Mouse (Mus musculus): Measurements from ENCODE around the gene Gpr160.
"Not testable (repeated sequence)": the region's sequence is repeated elsewhere in the genome, so short reads cannot be mapped to it uniquely, and the experiment has no call there.

Gene Gpr160

DNA sequence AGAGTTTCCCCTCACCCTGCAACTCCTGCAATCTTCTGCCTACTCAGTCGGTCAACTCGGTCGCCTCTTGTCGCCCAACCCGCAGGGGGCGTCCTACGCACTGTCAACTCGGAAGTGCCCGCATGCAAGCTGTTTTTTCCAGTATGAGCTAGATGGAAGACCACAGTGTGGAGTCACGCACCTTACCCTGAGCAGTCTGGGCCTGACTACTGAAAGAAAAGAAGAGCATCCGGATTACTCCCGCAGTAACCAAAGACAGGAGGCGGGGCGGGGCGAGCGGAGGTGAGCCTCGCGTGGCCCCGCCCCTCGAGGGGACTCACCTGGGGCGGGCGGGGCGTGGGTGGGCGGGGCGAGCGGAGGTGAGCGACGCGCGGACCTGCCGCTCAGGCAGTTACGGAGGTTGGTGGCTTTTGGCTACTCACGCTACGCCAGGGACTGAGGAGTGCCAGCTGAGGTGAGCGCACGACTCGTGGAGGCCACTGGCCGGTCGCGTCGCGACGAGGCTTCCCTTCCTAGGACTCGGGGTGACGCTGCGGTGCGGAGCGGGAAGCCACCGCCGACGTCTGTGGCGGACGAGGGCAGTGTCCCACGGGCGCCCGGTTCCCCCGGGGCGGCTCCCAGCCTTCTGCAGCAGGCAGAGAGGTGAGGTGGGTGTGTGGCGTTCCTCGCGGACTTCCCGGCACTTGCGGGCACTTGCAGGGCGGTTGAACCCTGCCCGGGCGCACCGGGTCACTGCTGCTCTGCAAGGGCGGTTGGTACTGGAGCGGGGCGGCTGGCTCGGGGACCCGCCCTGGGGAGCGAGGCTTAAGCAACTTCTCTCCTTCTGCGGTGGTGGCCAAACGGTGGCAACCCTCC is at the start of gene Gpr160:
Gene Gpr160 (plus strand): TSS at position 347 of the 855 bp plus-strand sequence.
- DNase-seq (ENCODE audit: low read depth, low spot score) = peak; percentile 65

DNA sequence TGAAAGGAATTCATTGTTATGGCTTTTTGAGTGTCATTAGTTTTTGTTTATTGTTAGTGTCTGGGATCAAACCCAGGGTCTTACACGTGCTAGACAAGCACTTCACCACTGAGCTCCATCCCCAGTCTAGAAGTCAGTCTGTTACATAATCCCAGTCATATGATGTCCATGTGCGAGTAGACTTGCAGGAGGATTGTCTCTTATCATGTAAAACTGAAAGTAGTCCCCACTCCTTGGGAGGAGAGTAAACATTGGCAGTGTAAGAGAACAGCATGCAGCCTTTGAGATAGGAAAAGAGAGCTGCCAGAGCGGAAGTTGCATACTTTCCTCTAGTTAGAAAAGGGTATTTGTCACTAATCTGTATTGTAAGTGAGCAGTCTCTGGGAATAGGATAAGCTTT is 42.9 kb upstream of the Gpr160 start:
- DNase-seq (ENCODE audit: low read depth, low spot score) = no peak

DNA sequence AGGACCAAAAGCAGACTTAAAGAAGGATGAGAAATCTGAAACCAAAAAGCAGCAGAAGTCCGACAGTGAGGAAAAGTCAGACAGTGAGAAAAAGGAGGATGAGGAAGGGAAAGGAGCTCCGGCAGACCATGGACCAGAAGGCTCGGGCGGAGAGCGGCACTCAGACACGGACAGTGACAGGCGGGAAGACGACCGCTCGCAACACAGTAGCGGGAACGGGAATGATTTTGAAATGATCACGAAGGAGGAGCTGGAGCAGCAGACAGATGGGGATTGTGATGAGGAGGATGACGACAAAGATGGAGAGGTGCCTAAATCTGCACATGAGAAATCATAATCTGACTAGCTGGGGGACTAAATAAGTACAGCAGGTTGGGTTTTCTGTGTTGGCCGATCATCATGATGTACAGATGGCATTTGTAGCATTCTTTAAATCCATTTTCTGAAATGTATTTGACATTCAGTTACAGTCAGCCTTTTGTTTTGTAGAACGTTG is 37.1 kb upstream of the Gpr160 start:
- no peak for DNase-seq (ENCODE audit: low read depth, low spot score)

GRCm38 (mm10) chr3:30822163-30822562 is 33.6 kb upstream of the Gpr160 start:
- DNase-seq (ENCODE audit: low read depth, low spot score) = no peak

GRCm38 (mm10) chr3:30826069-30826468 is 29.7 kb upstream of the Gpr160 start:
- DNase-seq (ENCODE audit: low read depth, low spot score) = no peak

DNA sequence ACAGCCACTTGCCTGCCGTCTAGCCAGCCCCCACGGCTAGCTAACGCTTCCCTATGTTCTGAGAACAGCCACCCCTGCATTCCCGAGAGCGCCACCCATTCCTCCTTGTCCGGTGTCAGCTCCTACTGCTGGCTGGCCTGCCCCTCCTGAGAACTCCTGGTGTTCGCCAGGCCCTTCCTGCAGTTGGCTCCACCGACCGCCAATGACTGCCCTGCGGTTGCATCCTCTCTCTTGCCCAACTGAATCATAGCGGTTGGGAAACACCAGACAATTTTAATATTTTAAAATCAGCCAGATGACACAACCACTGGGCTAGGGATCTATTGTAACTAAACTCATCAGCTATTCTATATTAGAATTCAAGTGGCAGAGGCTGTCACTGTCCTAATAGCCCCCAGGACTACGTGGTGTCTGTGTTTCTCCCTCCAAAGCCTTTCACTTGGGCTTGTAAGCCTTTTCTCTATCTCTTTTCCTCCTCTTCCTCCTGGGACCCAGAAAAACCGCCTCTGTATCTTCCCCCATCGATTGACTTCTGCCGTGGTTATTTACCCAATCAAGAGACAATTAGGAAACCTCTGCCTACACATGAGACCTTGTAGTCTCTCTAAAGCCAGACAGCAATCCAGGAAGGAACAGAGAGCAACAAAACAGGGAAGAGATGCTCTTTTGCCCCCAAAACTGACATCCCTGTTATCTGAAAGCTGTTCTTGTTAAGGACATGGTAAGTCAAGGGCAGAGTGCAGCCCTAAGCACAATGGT is 23.7 kb upstream of the Gpr160 start:
- no peak for DNase-seq (ENCODE audit: low read depth, low spot score)

DNA sequence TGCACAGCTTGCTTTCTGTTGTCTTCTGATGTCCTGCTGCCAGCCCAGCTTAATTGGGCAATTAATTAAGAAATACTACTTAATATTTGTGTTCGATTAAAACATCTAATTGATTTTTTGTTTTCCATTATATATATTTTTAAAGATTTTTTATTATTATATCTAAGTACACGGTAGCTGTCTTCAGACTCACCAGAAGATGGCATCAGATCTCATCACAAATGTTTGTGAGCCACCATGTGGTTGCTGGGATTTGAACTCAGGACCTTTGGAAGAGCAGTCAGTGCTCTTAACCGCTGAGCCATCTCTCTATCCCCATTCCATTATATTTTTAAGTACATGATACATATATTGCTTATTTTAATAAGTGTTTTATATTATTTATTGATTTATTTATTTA is 22.5 kb upstream of the Gpr160 start:
- DNase-seq (ENCODE audit: low read depth, low spot score) = no peak

DNA sequence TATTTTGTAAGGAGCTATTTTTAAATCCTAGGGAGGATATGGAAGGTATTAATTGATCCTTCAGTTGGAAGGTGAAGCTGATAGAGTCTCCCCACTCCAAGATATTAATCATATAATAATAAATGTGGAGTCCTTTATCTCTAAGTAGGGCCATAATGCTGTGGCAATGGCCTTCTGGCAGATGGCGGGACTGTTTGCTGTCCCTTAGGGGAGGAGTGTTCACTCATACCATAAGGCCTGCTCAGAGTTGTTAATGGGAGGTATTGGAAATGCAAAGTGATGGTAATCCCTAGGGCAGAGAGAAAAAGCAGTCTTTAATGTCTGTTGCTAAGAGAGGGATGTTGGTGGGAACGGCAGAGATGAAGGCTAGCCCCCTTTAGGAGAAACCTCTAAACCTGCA is 10.0 kb upstream of the Gpr160 start:
- peak; percentile 11 for DNase-seq (ENCODE audit: low read depth, low spot score)

GRCm38 (mm10) chr3:30847413-30847812 is 8.3 kb upstream of the Gpr160 start:
- no peak for DNase-seq (ENCODE audit: low read depth, low spot score)

GRCm38 (mm10) chr3:30851422-30851821 is 4.3 kb upstream of the Gpr160 start:
- no peak for DNase-seq (ENCODE audit: low read depth, low spot score)

GRCm38 (mm10) chr3:30853596-30853995 is 2.2 kb upstream of the Gpr160 start:
- DNase-seq (ENCODE audit: low read depth, low spot score) = no peak

DNA sequence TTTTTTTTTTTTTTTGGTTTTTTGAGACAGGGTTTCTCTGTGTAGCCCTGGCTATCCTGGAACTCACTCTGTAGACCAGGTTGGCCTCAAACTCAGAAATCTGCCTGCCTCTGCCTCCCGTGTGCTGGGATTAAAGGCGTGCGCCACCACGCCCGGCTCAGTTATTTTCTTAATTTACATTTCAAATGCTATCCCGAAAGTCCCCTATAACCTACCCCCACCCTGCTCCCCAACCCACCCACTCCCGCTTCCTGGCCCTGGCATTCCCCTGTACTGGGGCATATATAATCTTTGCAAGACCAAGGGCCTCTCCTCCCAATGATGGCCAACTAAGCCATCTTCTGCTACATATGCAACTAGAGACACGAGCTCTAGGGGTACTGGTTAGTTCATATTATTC is 3.8 kb downstream of the Gpr160 start:
- DNase-seq (ENCODE audit: low read depth, low spot score) = not testable (repeated sequence)

GRCm38 (mm10) chr3:30860705-30861104 is 5.0 kb downstream of the Gpr160 start:
- DNase-seq (ENCODE audit: low read depth, low spot score) = no peak

- DNase-seq (ENCODE audit: low read depth, low spot score) = no peak
These were observed 8.1 kb downstream of the Gpr160 start for GRCm38 (mm10) chr3:30863712-30864435.

DNA sequence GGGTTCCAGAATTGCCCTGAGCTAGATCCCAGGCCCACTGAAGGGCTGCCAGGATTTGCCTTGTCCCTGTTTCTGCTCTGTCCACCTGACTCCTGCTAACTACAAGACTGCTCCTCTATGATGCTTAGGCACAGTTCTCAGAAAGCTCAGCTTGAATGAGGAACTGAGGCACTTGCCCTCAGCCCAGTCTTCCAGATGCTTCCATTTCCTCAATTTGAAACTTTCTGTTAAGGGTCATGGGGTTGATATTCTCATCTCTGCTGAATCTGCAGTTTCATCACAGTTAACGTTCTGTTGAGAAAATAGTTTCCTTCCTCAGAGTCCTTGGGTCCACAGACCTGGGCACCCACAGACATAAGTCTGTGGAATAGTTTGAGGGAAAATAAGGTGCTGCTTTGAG is 8.9 kb downstream of the Gpr160 start:
- no peak for DNase-seq (ENCODE audit: low read depth, low spot score)

DNA sequence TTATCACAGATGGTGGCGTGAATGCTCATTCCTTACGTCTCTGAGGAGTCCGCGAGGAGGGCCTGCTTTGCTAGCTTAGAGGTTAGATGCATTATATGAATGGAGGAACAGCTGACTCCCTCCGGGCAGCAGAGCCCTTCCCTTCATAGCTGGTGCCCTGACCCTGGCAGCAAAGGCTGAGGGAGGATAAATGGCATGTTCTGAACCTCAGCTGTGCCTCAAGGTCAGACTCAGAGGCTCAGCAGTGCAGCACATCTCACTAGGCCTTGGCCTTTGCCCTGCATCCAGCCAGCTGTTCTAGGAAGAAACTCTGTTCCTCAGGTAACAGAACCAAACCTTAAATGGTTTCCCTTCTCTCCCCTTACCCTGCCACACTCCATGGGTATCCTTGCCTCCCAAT is 12.4 kb downstream of the Gpr160 start:
- DNase-seq (ENCODE audit: low read depth, low spot score) = peak; percentile 11

GRCm38 (mm10) chr3:30868625-30869024 is 12.9 kb downstream of the Gpr160 start:
- no peak for DNase-seq (ENCODE audit: low read depth, low spot score)

DNA sequence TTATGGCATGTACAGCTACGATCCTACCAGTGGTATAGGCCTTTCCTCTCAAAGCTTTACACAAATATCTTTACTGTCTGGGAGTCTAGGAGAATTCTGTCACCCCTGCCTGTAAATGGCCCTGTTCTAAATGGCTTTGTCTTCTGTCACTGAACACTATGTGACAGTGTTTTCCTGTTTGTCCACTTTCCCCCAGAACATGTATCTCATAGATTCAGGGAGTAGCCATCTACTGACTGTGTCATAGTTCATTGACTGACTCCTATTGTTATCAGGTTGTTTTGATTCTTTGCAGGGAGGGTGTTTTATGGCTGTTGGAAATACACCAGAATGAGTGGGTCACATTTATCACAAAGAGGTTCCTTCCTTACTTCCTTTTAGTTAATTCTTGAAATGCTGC is 14.2 kb downstream of the Gpr160 start:
- DNase-seq (ENCODE audit: low read depth, low spot score) = no peak

- no peak for DNase-seq (ENCODE audit: low read depth, low spot score)
These were observed 21.0 kb downstream of the Gpr160 start for GRCm38 (mm10) chr3:30876709-30877108.

GRCm38 (mm10) chr3:30887449-30887848 is 31.7 kb downstream of the Gpr160 start:
- no peak for DNase-seq (ENCODE audit: low read depth, low spot score)

GRCm38 (mm10) chr3:30889014-30889413 is 33.3 kb downstream of the Gpr160 start:
- no peak for DNase-seq (ENCODE audit: low read depth, low spot score)

GRCm38 (mm10) chr3:30896721-30897120 is 41.0 kb downstream of the Gpr160 start:
- DNase-seq (ENCODE audit: low read depth, low spot score) = no peak
